Mouse (Mus musculus): ENCODE data around the gene Ern1.
"Not testable (repeated sequence)": the region's sequence is repeated elsewhere in the genome, so short reads cannot be mapped to it uniquely, and the experiment has no call there.

GRCm38 (mm10) chr11:106490600-106490999 is 2.9 kb upstream of the Ern1 start:
- not testable (repeated sequence) for TF ChIP-seq CTCF (IDR thresholded peaks at IDR 0.05; ENCODE audit: low read depth, low read length); POLR2A (IDR thresholded peaks at IDR 0.05; ENCODE audit: extremely low read depth, insufficient read depth, low read length)

Measured in liver, adult 2 months (tissue).